Mouse (Mus musculus): ENCODE data around the gene Ptpn20. TPM values are rescaled to one million over a fixed set of nuclear protein-coding genes. Genes with fewer than 3 reads are reported as not detected.

The Ptpn20 gene
- 0.07 and 0.12 TPM in 2 replicates for polyA plus RNA-seq (2015; fragmentation: Nextera tagmentation; extraction: Ambion mirVana)

DNA sequence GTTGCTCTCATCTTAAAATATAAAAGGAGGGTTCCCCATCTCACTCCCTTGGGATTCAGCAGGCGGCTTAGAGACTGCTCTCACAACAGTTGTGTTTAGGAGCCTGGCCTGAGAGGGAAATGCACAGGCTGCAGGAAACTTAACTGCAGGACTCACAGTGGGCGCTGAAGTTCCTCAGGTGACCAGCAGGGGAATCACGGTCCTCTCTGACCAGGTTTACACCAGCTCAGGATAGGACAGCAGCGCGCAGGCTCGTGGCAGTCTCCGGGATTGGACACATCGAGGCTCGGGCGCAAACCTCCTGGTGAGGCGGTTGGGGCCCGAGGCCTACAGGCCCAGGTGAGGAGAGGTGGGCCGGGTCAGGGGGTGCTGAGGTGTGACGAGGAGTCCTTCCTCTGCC lies at the start of gene Ptpn20:
Gene Ptpn20 (plus strand): TSS at position 257 of the 400 bp plus-strand sequence.
- H3K4me3 ChIP-seq (ENCODE audit: low read depth, low read length) = no peak within 1 kb of the TSS
- no peak within 1 kb of the TSS for H3K4me2 ChIP-seq (ENCODE audit: low read depth, low read length)
- H3K9ac ChIP-seq (ENCODE audit: low read depth, low read length) = no peak within 1 kb of the TSS
- ATAC-seq (ENCODE audit: low read depth) = no peak
- H3K27ac ChIP-seq (ENCODE audit: low read length) = no peak within 1 kb of the TSS
- H3K4me1 ChIP-seq (ENCODE audit: control insufficient read depth, low read depth, low read length) = no peaks in the 10 kb centered on the region
- 55% methylated on average over 14 of the region's 14 CpGs for WGBS (ENCODE audit: insufficient replicate concordance)
- no peaks in the 10 kb centered on the region for H3K9me3 ChIP-seq (replicated peaks; ENCODE audit: control insufficient read depth, low read length)
- no peaks in the 10 kb centered on the region for H3K36me3 ChIP-seq (ENCODE audit: control insufficient read depth, insufficient read depth)
- no peaks in the 10 kb centered on the region for H3K27me3 ChIP-seq (ENCODE audit: control insufficient read depth, insufficient read depth, low read depth, low read length)

DNA sequence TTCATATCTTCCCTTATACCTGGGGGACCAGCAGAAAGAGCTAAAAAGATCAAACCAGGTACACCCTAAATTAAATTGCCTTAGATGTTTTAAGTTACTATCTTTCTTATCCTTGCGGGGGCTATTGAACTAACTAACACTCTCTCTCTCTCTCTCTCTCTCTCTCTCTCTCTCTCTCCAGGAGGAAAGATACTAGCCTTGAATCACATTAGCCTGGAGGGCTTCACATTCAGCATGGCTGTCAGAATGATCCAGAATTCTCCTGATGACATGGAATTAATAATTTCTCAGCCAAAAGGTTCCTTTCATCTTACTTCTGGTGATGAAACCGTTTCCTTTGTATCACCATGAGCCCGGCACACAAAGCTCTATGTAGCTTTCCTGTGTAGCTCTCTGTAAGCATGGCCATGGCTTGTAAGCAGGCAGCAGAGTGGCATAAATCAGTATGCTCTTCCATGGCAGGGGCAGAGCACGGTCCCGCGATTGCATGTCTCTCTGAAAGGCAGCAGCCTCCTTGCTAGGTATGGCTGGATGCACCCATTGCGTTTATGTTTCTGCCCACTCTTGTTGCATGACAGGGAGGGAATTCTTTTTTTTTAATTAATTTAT lies 49.3 kb upstream of the Ptpn20 start:
- no peaks in the 10 kb centered on the region for H3K27me3 ChIP-seq (ENCODE audit: control insufficient read depth, insufficient read depth, low read depth, low read length)
- no peak overlapping the region for H3K4me2 ChIP-seq (ENCODE audit: low read depth, low read length)
- ATAC-seq (ENCODE audit: low read depth) = no peak
- no peaks in the 10 kb centered on the region for H3K4me1 ChIP-seq (ENCODE audit: control insufficient read depth, low read depth, low read length)
- H3K9ac ChIP-seq (ENCODE audit: low read depth, low read length) = no peak overlapping the region
- no peaks in the 10 kb centered on the region for H3K36me3 ChIP-seq (ENCODE audit: control insufficient read depth, insufficient read depth)
- 67% methylated on average over 7 of the region's 7 CpGs for WGBS (ENCODE audit: insufficient replicate concordance)
- H3K27ac ChIP-seq (ENCODE audit: low read length) = no peak overlapping the region
- no peaks in the 10 kb centered on the region for H3K9me3 ChIP-seq (replicated peaks; ENCODE audit: control insufficient read depth, low read length)
- no peak overlapping the region for H3K4me3 ChIP-seq (ENCODE audit: low read depth, low read length)

DNA sequence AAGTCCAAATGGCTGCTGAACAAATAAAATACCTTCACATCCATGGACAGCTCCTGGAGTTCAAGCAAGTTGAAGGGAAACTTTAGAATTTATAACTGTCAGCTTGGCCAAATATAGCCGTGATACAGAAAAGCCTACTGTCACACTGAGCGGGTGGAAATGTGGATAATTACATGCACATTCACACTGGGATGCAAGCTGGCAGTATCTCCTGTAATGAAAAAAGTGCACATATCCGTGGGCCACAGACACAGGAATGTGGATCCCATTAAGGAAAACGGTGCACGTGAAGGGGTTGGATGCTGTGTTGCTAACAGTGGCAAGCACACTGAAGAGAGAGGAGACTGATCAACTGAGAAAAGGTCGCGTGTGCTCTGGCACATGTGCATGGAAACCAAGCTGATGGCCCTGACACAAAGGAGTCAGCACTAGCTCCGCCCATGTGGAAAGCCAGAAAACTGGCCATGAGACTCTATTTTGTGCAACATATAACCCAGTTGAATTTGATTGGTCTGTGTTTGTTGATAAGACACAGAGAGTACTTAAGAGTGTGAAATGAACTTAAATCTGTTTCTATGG lies 43.4 kb upstream of the Ptpn20 start:
- Histone ChIP-seq H3K27ac (ENCODE audit: low read length) (no peak overlapping the region), H3K4me3 (ENCODE audit: low read depth, low read length) (no peak overlapping the region), H3K27me3 (ENCODE audit: control insufficient read depth, insufficient read depth, low read depth, low read length) (no peaks in the 10 kb centered on the region), H3K4me1 (ENCODE audit: control insufficient read depth, low read depth, low read length) (no peaks in the 10 kb centered on the region), H3K4me2 (ENCODE audit: low read depth, low read length) (no peak overlapping the region), H3K9me3 (replicated peaks; ENCODE audit: control insufficient read depth, low read length) (no peaks in the 10 kb centered on the region), H3K9ac (ENCODE audit: low read depth, low read length) (no peak overlapping the region), H3K36me3 (ENCODE audit: control insufficient read depth, insufficient read depth) (no peaks in the 10 kb centered on the region)
- ATAC-seq (ENCODE audit: low read depth) = no peak
- WGBS (ENCODE audit: insufficient replicate concordance) = 61% methylated on average over 8 of the region's 8 CpGs

DNA sequence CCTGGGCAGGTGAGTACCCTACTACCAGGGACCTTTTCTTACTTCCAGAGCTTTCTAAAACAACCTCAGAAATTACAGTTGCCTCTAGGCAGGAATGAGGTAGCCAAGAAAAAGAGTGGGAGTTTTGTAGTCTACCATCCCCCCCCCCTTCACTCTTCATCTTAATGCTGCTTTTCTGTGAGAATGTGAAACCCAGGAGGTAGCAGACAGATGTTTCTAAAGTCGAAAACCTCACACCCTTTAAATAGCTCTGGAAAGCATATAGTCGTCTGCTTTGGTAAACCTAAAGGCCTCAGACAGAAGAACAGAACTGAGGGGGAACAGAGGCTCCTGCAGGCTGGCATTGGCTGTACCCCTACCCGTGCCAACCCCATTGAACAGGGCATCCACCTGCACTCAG lies 40.4 kb upstream of the Ptpn20 start:
- WGBS (ENCODE audit: insufficient replicate concordance) = 39% methylated on average over 3 of the region's 3 CpGs
- Histone ChIP-seq H3K9ac (ENCODE audit: low read depth, low read length) (no peak overlapping the region), H3K27ac (ENCODE audit: low read length) (no peak overlapping the region), H3K4me3 (ENCODE audit: low read depth, low read length) (no peak overlapping the region), H3K36me3 (ENCODE audit: control insufficient read depth, insufficient read depth) (no peaks in the 10 kb centered on the region), H3K4me2 (ENCODE audit: low read depth, low read length) (no peak overlapping the region), H3K9me3 (replicated peaks; ENCODE audit: control insufficient read depth, low read length) (no peaks in the 10 kb centered on the region), H3K4me1 (ENCODE audit: control insufficient read depth, low read depth, low read length) (no peaks in the 10 kb centered on the region), H3K27me3 (ENCODE audit: control insufficient read depth, insufficient read depth, low read depth, low read length) (no peaks in the 10 kb centered on the region)
- ATAC-seq (ENCODE audit: low read depth) = no peak

DNA sequence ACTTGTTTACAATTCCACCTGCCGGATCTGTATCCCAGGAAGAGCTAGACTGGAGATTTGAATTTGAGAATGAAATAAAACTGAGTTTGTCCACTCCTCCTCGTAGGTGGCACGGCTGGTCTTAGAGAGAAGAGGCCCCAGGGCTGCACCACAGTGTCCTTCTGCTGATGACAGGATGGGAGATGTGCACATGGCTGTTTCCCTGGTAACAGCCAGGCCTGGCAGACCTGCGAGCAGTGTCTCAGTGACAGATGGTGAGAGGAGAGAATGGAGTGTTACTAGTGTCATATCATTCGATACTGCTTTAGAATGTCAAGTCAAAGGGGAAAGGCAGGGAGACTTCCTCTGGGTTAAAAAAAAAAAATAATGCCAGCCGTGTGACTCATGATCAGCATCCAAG lies 39.2 kb upstream of the Ptpn20 start:
- ATAC-seq (ENCODE audit: low read depth) = no peak
- 50% methylated on average over 6 of the region's 6 CpGs for WGBS (ENCODE audit: insufficient replicate concordance)

DNA sequence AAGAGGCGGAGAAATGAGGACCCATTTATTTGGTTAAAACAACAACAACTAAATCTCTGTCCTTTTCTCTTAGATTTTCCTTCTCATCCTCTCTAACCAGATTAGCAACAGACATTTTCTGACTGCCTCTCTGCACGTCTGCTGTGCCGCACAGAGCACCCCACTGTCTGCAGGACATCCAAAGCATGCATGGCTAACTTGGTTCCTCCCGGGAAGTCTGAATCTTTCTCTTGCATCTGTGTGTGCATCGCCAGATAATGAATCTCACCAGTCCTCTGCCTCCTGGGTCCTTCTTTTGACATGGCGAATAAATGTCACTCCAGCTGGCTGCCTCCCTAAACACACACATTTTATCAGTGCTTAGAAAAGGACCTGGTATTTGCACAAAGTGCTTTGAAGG lies 18.3 kb upstream of the Ptpn20 start:
- H3K9me3 ChIP-seq (replicated peaks; ENCODE audit: control insufficient read depth, low read length) = no peaks in the 10 kb centered on the region
- H3K4me2 ChIP-seq (ENCODE audit: low read depth, low read length) = no peak overlapping the region
- 36% methylated on average over 6 of the region's 6 CpGs for WGBS (ENCODE audit: insufficient replicate concordance)
- no peak overlapping the region for H3K9ac ChIP-seq (ENCODE audit: low read depth, low read length)
- H3K27me3 ChIP-seq (ENCODE audit: control insufficient read depth, insufficient read depth, low read depth, low read length) = no peaks in the 10 kb centered on the region
- no peak for ATAC-seq (ENCODE audit: low read depth)
- no peaks in the 10 kb centered on the region for H3K4me1 ChIP-seq (ENCODE audit: control insufficient read depth, low read depth, low read length)
- no peak overlapping the region for H3K27ac ChIP-seq (ENCODE audit: low read length)
- H3K36me3 ChIP-seq (ENCODE audit: control insufficient read depth, insufficient read depth) = no peaks in the 10 kb centered on the region
- no peak overlapping the region for H3K4me3 ChIP-seq (ENCODE audit: low read depth, low read length)

More for the DNA sequence above, 39.2 kb upstream of the Ptpn20 start:
- Histone ChIP-seq H3K4me3 (ENCODE audit: low read depth, low read length) (no peak overlapping the region), H3K9ac (ENCODE audit: low read depth, low read length) (no peak overlapping the region), H3K27me3 (ENCODE audit: control insufficient read depth, insufficient read depth, low read depth, low read length) (no peaks in the 10 kb centered on the region), H3K4me1 (ENCODE audit: control insufficient read depth, low read depth, low read length) (no peaks in the 10 kb centered on the region), H3K9me3 (replicated peaks; ENCODE audit: control insufficient read depth, low read length) (no peaks in the 10 kb centered on the region), H3K36me3 (ENCODE audit: control insufficient read depth, insufficient read depth) (no peaks in the 10 kb centered on the region), H3K27ac (ENCODE audit: low read length) (no peak overlapping the region), H3K4me2 (ENCODE audit: low read depth, low read length) (no peak overlapping the region)

DNA sequence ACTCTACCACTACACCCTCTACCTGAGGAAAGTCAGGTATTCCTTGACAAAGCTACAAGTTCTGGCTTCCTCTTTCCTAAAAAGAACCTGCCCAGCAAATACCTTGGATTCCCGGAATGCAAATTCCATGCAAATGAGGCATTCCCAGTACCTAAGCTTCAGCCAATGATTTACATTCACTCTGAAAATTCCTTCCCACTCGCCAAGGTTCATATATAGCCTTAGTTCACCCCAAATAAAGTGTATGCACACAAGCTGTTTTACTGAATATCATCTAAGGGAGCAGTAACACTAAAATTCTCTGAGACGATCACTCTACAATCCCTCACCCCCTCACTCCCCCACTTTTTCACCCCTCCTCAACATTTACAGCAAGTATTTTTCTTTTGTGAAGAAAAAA lies 15.4 kb upstream of the Ptpn20 start:
- H3K4me3 ChIP-seq (ENCODE audit: low read depth, low read length) = no peak overlapping the region
- no peaks in the 10 kb centered on the region for H3K4me1 ChIP-seq (ENCODE audit: control insufficient read depth, low read depth, low read length)
- WGBS (ENCODE audit: insufficient replicate concordance) = 59% methylated on average over 3 of the region's 3 CpGs
- H3K9me3 ChIP-seq (replicated peaks; ENCODE audit: control insufficient read depth, low read length) = no peaks in the 10 kb centered on the region
- H3K36me3 ChIP-seq (ENCODE audit: control insufficient read depth, insufficient read depth) = no peaks in the 10 kb centered on the region
- no peaks in the 10 kb centered on the region for H3K27me3 ChIP-seq (ENCODE audit: control insufficient read depth, insufficient read depth, low read depth, low read length)
- H3K4me2 ChIP-seq (ENCODE audit: low read depth, low read length) = no peak overlapping the region
- H3K9ac ChIP-seq (ENCODE audit: low read depth, low read length) = no peak overlapping the region
- no peak overlapping the region for H3K27ac ChIP-seq (ENCODE audit: low read length)
- no peak for ATAC-seq (ENCODE audit: low read depth)

DNA sequence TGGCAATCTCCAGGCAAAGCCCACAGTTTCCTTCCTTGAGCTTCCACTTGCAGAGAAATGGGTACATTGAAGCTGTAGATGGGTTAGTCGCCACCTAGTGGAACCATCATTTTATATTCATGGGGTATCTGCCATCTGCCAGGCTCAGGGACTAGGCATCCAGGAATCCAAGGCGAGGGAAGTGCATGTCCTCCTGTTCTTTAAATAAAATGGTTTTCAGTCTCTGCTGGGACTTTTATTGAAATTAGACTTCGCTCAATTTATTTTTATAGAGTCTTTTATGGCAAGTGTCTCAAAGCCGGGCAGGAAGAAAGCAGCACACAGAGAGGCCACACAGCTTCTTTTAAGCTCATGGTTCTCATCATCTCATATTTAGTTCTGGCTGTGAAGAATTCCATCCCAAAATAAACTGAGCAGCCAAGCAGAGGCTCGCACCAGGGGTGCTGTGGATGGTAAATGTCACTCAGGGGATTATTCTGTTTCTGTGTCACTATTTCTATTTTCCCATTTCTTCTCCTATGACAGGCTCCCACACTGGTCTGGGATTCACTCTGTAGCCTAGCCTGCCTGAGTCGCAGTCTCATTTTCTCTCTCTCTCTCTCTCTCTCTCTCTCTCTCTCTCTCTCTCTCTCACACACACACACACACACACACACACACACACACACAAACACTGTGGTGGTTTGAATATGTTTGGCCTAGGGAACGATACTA lies 9.1 kb upstream of the Ptpn20 start:
- Histone ChIP-seq H3K9me3 (replicated peaks; ENCODE audit: control insufficient read depth, low read length) (no peaks in the 10 kb centered on the region), H3K36me3 (ENCODE audit: control insufficient read depth, insufficient read depth) (no peaks in the 10 kb centered on the region), H3K4me2 (ENCODE audit: low read depth, low read length) (no peak overlapping the region), H3K27ac (ENCODE audit: low read length) (no peak overlapping the region), H3K27me3 (ENCODE audit: control insufficient read depth, insufficient read depth, low read depth, low read length) (no peaks in the 10 kb centered on the region), H3K4me1 (ENCODE audit: control insufficient read depth, low read depth, low read length) (no peaks in the 10 kb centered on the region), H3K9ac (ENCODE audit: low read depth, low read length) (no peak overlapping the region), H3K4me3 (ENCODE audit: low read depth, low read length) (no peak overlapping the region)
- WGBS (ENCODE audit: insufficient replicate concordance) = 53% methylated on average over 7 of the region's 7 CpGs
- ATAC-seq (ENCODE audit: low read depth) = no peak
